Mouse (Mus musculus) MEL (cell line): Measurements from ENCODE around the gene Ing5.
"Not testable (repeated sequence)": the region's sequence is repeated elsewhere in the genome, so short reads cannot be mapped to it uniquely, and the experiment has no call there.

ENCODE experiments used
- BHLHE40 ChIP-seq: IDR thresholded peaks from 2 replicates; pipeline ENCODE4 v1.6.1; 2012; ENCODE audit warnings: low read depth, mild to moderate bottlenecking, inconsistent platforms, low read length, improper control_type of control experiment, borderline replicate concordance
- CTCF ChIP-seq, 3 experiments: IDR thresholded peaks in 2 of 3; conservative IDR thresholded peaks in 1 of 3; 2 replicates each; pipeline ENCODE4 v1.5.1; 2011 to 2012; ENCODE audit warnings: low read length in 3 of 3, low read depth in 2 of 3, mild to moderate bottlenecking in 2 of 3, improper control_type of control experiment in 1 of 3, inconsistent platforms in 1 of 3, mixed read lengths in 1 of 3, moderate library complexity in 1 of 3; ENCODE audit not compliant: control insufficient read depth in 1 of 3, insufficient read depth in 1 of 3, poor library complexity in 1 of 3, severe bottlenecking in 1 of 3
- E2F4 ChIP-seq: IDR thresholded peaks from 2 replicates; pipeline ENCODE4 v1.6.1; 2011; ENCODE audit warnings: low read depth, low read length, improper control_type of control experiment, borderline replicate concordance
- EP300 ChIP-seq, 2 experiments: IDR thresholded peaks; 2 replicates each; pipeline ENCODE4 v1.6.1; 2011; ENCODE audit warnings: improper control_type of control experiment in 2 of 2, low read length in 2 of 2, low read depth in 1 of 2, mild to moderate bottlenecking in 1 of 2
- ETS1 ChIP-seq: IDR thresholded peaks from 2 replicates; pipeline ENCODE4 v1.6.1; 2012; ENCODE audit warnings: low read depth, mild to moderate bottlenecking, inconsistent platforms, low read length, improper control_type of control experiment, moderate library complexity
- GATA1 ChIP-seq: IDR thresholded peaks from 2 replicates; pipeline ENCODE4 v1.6.1; 2011; ENCODE audit warnings: low read depth, low read length, improper control_type of control experiment
- KAT2A ChIP-seq: conservative IDR thresholded peaks from 2 replicates; pipeline ENCODE4 v1.6.1; 2012; ENCODE audit warnings: low read depth, low read length, improper control_type of control experiment, inconsistent platforms
- MAZ ChIP-seq: IDR thresholded peaks from 2 replicates; pipeline ENCODE4 v1.6.1; 2012; ENCODE audit warnings: low read depth, mild to moderate bottlenecking, inconsistent platforms, low read length, improper control_type of control experiment
- POLR2A ChIP-seq, 2 experiments: IDR thresholded peaks; 2 replicates each; pipeline ENCODE4 v1.6.1; 2011 to 2012; ENCODE audit warnings: low read length in 2 of 2, mild to moderate bottlenecking in 2 of 2, control low read depth in 1 of 2, improper control_type of control experiment in 1 of 2, low read depth in 1 of 2, moderate library complexity in 1 of 2; ENCODE audit not compliant: control insufficient read depth in 1 of 2, insufficient read depth in 1 of 2, poor library complexity in 1 of 2
- POLR2AphosphoS2 ChIP-seq: IDR thresholded peaks from 2 replicates; pipeline ENCODE4 v1.6.1; 2011; ENCODE audit warnings: low read length, improper control_type of control experiment
- POLR2AphosphoS5 ChIP-seq: IDR thresholded peaks from 2 replicates; pipeline ENCODE4 v1.6.1; 2012; ENCODE audit warnings: low read depth, borderline replicate concordance, mild to moderate bottlenecking, inconsistent platforms, low read length, moderate library complexity, mixed read lengths
- SMC3 ChIP-seq: IDR thresholded peaks from 2 replicates; pipeline ENCODE4 v1.6.1; 2011; ENCODE audit warnings: low read depth, low read length, improper control_type of control experiment
- USF1 ChIP-seq: IDR thresholded peaks from 2 replicates; pipeline ENCODE4 v1.6.1; 2014; ENCODE audit warnings: low read depth, mild to moderate bottlenecking, inconsistent platforms, low read length, improper control_type of control experiment, moderate library complexity
- USF2 ChIP-seq, 2 experiments: IDR thresholded peaks; 2 replicates each; pipeline ENCODE4 v1.6.1; 2011 to 2012; ENCODE audit warnings: improper control_type of control experiment in 2 of 2, low read length in 2 of 2, borderline replicate concordance in 1 of 2, inconsistent platforms in 1 of 2, low read depth in 1 of 2, mild to moderate bottlenecking in 1 of 2; ENCODE audit not compliant: insufficient read depth in 1 of 2

GRCm38 (mm10) chr1:93855790-93856189, 52.0 kb downstream of the Ing5 start:
- not testable (repeated sequence) for TF ChIP-seq POLR2A (IDR thresholded peaks at IDR 0.05; ENCODE audit: control insufficient read depth in 1 of 2, insufficient read depth in 1 of 2, low read depth in 1 of 2, low read length in 2 of 2, poor library complexity in 1 of 2); EP300 (IDR thresholded peaks at IDR 0.05; ENCODE audit: low read depth in 1 of 2, low read length in 2 of 2); CTCF (IDR thresholded peaks at IDR 0.05 in 2 of 3, conservative IDR thresholded peaks at IDR 0.05 in 1 of 3; ENCODE audit: control insufficient read depth in 1 of 3, insufficient read depth in 1 of 3, low read depth in 2 of 3, low read length in 3 of 3, poor library complexity in 1 of 3, severe bottlenecking in 1 of 3); BHLHE40; MAZ; POLR2AphosphoS5; POLR2AphosphoS2; USF2 (IDR thresholded peaks at IDR 0.05; ENCODE audit: borderline replicate concordance in 1 of 2, insufficient read depth in 1 of 2, low read depth in 1 of 2, low read length in 2 of 2); ETS1; USF1; E2F4; GATA1; KAT2A; SMC3
